Mouse (Mus musculus) embryonic fibroblast, embryonic 13.5 days (primary cell): ENCODE data around the gene Acox1.

Source experiments
- CTCF ChIP-seq: IDR thresholded peaks from 2 replicates; pipeline ENCODE4 v1.5.1; 2011; ENCODE audit warnings: mild to moderate bottlenecking, control low read depth, low read length, moderate library complexity, borderline replicate concordance; ENCODE audit not compliant: insufficient read depth
- POLR2A ChIP-seq: IDR thresholded peaks from 2 replicates; pipeline ENCODE4 v1.6.1; 2011; ENCODE audit warnings: low read depth, mild to moderate bottlenecking, control low read depth, low read length, moderate library complexity

DNA sequence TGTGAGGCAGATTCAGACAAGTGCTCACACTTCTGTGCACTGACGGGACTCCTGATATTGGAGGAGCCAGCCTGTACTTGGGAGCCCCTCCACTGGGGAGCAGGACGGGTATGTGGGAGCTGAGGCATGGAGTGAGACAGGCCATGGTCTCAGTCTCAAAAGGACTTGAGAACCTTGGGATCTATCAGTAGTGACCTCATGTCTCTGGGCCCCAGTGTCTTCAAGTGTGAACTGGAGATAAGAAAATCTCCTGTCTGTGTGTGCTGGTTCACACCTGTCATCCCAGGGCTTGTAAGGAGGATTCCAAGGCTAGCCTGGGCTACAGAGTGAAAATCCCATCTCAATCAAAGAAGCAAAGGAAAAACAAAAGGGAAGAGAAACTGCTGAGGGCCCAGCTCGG lies 55.4 kb downstream of the Acox1 start:
- TF ChIP-seq POLR2A (no peak), CTCF (no peak)
